Mouse (Mus musculus): ENCODE measurements around the gene Kif26a. TPM values are rescaled to one million over a fixed set of nuclear protein-coding genes. Genes with fewer than 3 reads are reported as not detected.
A peak's percentile ranks its signal among the peaks of the same experiment; 100 is the strongest.

Gene Kif26a
- polyA plus RNA-seq, 1 experiment from 2014 or later, result 3.0 TPM

DNA sequence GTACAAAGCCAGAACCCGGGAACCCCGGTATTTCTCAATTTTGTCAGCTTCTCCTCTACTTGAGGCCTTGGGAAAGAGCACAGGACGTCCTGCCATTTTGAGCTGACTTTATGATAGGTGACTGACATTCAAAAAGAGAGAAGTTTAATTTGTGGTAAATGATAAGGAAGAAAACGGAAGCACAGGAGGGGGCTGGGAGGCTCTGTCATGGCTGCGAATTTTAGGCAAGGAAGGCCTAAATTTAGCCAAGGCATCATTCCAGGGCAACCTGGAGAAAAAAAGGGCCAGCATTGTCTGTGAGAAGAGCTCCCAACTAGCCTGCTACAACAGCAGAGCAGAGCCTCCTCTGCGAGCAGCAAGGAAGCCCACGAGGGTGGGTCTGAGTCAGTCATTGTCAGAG is 5.3 kb upstream of the Kif26a start:
- Histone ChIP-seq H3K27ac (no peak overlapping the region), H3K9ac (no peak overlapping the region), H3K9me3 (no peaks in the 10 kb centered on the region), H3K4me3 (replicated peaks) (no peak overlapping the region), H3K4me1 (replicated peaks) (peaks cover 20% of the 10 kb centered on the region), H3K27me3 (replicated peaks) (peaks cover 47% of the 10 kb centered on the region), H3K4me2 (replicated peaks) (no peak overlapping the region), H3K36me3 (no peaks in the 10 kb centered on the region)
- WGBS, result 55% methylated on average over 7 of the region's 7 CpGs
- ATAC-seq, result no peak

DNA sequence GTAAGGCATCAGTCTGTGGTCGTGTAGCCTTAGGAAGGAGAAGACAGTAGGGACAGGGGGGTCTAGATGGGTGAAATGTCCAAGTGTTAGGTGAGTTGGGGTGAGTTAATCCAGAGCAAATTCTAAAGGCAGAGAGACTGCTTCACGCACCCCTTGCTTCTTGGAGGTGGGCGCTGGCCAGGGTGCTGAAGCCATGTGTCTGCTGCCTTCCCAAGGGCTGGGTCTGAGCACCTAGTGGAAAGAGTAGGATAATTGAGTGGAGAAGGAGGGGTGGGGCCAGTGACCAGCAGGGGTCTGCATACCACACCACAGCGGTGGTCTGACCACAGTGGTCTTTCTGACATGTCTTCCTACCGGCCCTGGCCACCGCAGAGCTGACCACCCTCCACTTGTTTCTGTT is 4.7 kb upstream of the Kif26a start:
- H3K9me3 ChIP-seq, result no peaks in the 10 kb centered on the region
- H3K9ac ChIP-seq, result no peak overlapping the region
- WGBS, result 5% methylated on average over 6 of the region's 6 CpGs
- no peak for ATAC-seq
- H3K4me1 ChIP-seq (replicated peaks), result peaks cover 25% of the 10 kb centered on the region
- no peaks in the 10 kb centered on the region for H3K36me3 ChIP-seq
- no peak overlapping the region for H3K27ac ChIP-seq
- peaks cover 50% of the 10 kb centered on the region for H3K27me3 ChIP-seq (replicated peaks)
- no peak overlapping the region for H3K4me3 ChIP-seq (replicated peaks)
- H3K4me2 ChIP-seq (replicated peaks), result no peak overlapping the region

DNA sequence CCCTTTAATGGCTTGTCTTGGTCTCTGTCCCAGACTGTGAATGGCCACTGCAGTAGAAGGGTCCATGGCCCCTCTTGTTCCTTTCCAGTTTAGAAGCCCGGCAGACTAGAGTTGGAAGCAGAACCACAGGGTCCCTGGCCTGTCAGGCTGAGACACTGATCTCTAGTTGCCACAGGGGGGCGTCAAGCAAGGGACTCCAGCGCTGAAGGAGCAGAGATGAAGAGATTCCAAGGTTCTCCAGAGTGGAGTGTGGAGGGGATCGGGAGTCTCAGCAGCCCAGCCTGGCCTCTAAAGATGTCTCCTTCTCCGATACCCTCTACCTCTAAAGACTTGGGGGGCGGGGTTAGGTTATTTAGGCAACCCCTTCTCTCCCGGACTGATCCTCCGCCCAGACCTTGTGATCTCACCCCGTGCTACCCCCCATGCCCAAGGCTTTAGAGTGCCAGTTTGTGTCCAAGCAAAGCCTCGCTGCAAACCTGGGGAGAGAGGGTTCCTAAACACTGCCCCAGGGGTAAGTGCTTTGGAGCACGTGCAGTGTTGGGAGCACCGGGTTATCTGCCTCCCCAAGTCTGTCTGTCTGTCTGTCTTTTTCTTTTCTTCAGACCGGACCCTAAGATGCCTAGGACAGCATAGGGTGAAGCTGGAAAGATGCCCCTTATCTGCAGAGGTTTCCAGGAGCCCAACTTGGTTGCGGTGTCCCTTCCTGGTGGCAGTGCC is 2.7 kb upstream of the Kif26a start:
- Histone ChIP-seq H3K4me1 (replicated peaks) (peaks cover 34% of the 10 kb centered on the region), H3K27me3 (replicated peaks) (peaks cover 57% of the 10 kb centered on the region), H3K9me3 (no peaks in the 10 kb centered on the region), H3K4me3 (replicated peaks) (peak overlapping the region; percentile 58), H3K36me3 (no peaks in the 10 kb centered on the region), H3K4me2 (replicated peaks) (peak overlapping the region; percentile 97), H3K27ac (no peak overlapping the region), H3K9ac (no peak overlapping the region)
- WGBS, result 6% methylated on average over 14 of the region's 14 CpGs
- ATAC-seq, result no peak

DNA sequence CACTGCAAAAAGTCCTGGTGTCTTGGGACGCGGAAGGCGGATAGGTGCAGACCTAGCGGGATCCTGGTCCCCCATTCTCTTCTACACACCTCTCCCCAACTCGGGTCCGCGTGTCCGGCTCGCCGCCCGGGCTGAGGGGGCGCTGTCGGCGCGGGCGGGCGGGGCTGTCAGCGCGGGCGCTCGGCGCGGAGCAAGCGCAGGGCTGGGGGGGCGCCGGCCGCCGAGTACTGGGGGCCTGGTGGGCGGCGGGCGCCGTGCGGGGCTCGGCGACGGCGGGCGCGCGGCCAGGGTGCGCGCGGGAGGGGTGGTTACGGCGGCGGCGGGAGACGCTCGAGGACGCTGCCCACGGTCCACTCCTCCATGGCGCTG is 2.2 kb upstream of the Kif26a start:
- H3K36me3 ChIP-seq, result no peaks in the 10 kb centered on the region
- no peak for ATAC-seq
- WGBS, result under 1% methylated on average over 31 of the region's 52 CpGs
- peak overlapping the region; percentile 97 for H3K4me2 ChIP-seq (replicated peaks)
- H3K9ac ChIP-seq, result no peak overlapping the region
- H3K9me3 ChIP-seq, result no peaks in the 10 kb centered on the region
- peaks cover 57% of the 10 kb centered on the region for H3K27me3 ChIP-seq (replicated peaks)
- H3K4me1 ChIP-seq (replicated peaks), result peaks cover 34% of the 10 kb centered on the region
- no peak overlapping the region for H3K27ac ChIP-seq
- H3K4me3 ChIP-seq (replicated peaks), result peak overlapping the region; percentile 58

DNA sequence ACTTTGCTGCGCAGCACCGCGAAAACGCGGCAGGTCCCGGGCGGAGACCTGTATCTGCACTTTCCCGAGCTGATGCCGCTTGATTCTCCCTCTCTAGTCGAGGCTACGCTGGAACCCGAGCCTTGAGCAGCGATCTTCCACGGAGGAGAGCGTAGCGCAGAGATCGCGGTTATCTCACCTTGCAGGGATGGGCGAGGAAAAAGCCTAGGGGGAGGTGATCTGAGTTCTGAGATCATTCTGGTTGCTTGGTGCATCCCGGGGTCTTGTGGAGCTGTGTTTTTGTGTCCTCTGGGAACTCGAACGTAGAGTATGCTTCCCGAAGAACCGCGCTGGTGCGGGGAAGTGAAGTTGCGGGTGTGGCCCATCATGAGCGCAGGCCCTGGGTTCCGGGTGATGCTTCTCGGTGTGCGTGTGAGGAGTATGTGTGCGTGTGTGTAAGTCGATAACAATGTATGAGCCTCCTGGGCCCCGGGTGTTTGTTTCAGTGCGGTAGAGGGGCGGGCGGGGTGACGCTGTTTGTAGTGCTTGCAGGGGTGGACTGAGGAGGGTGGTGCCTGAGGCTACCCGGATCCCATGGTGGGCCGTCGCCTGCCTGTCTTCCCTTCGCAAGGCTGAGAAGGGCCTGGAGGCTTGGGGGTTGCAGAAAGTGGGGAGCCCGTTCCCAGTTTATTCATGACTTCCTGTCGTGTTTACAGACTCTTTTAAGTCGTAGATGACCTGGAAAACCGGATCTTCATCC is 1.5 kb upstream of the Kif26a start:
- peak overlapping the region; percentile 34; the same call in 1 of the 2 replicates for H3K9ac ChIP-seq

DNA sequence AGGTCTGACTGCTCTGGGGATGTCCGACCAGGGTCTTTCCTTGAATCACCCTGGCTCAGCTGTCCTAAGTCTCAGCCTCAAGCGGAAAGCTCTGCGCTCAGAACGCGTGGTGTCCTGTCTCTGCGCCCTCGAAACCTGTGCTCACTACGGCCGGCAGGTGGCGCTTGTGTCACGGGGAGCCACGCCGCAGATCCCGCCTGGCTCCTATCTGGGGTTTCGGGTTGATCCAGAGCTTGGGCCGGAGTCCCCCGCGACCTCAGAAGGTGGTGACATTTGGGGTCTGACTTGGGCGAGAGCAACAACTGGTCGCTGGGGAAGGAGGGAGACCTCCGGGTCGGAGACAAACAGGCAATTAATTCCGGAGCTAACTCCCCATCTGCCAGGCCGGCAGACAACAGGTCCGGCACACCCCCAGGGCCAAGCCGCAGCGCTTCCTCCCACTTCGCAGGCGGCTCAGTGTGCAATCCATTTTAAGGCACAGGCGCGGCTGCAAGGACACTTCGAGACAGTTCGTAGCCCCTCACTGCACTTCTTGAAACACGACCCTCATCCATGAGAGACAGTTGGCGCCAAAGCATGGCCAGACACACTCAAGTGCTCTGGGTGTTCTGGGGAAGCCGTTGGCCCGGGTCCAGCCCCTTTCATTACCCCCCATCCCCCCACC is 665 bp upstream of the Kif26a start:
- peak; percentile 64 for ATAC-seq
- Histone ChIP-seq H3K4me1 (replicated peaks) (peaks cover 37% of the 10 kb centered on the region), H3K9ac (peak overlapping the region; percentile 75; the same call in 1 of the 2 replicates), H3K9me3 (no peaks in the 10 kb centered on the region), H3K27ac (no peak overlapping the region; the same call in 1 of the 2 replicates), H3K4me3 (replicated peaks) (peak overlapping the region; percentile 58), H3K36me3 (no peaks in the 10 kb centered on the region), H3K27me3 (replicated peaks) (peaks cover 57% of the 10 kb centered on the region), H3K4me2 (replicated peaks) (peak overlapping the region; percentile 97)
- WGBS, result under 1% methylated on average over 37 of the region's 37 CpGs

More for the DNA sequence above, 1.5 kb upstream of the Kif26a start:
- Histone ChIP-seq H3K27ac (no peak overlapping the region), H3K4me1 (replicated peaks) (peaks cover 34% of the 10 kb centered on the region), H3K9me3 (no peaks in the 10 kb centered on the region), H3K27me3 (replicated peaks) (peaks cover 57% of the 10 kb centered on the region), H3K4me3 (replicated peaks) (peak overlapping the region; percentile 58), H3K36me3 (no peaks in the 10 kb centered on the region), H3K4me2 (replicated peaks) (peak overlapping the region; percentile 97)
- ATAC-seq, result no peak
- under 1% methylated on average over 46 of the region's 46 CpGs for WGBS

DNA sequence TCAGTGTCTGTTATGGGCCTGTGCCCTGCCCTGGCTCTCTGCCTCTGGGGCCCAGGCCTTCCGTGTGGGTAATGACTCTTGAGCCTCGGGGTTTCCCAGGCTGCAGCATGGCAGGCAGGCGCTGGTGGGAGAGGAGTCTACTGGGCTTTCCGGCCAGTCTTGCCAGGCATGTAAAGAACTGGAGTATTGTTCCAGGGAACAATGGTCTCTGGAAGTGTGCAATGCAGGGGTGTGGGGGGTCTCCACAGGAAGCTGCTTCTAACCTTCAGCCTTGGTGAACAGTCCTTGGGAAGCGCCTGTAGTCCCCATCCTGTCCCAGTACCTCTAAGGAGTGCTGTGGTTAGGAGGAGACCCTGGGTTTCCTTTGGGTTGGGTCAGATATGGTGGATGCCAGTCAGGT is 1.4 kb downstream of the Kif26a start:
- Histone ChIP-seq H3K27ac (no peak overlapping the region), H3K4me2 (replicated peaks) (peak overlapping the region; percentile 97), H3K4me1 (replicated peaks) (peaks cover 44% of the 10 kb centered on the region), H3K36me3 (no peaks in the 10 kb centered on the region), H3K27me3 (replicated peaks) (peaks cover 40% of the 10 kb centered on the region), H3K9ac (peak overlapping the region; percentile 75; the same call in 1 of the 2 replicates), H3K9me3 (no peaks in the 10 kb centered on the region), H3K4me3 (replicated peaks) (peak overlapping the region; percentile 58)
- 41% methylated on average over 5 of the region's 5 CpGs for WGBS
- ATAC-seq, result no peak

DNA sequence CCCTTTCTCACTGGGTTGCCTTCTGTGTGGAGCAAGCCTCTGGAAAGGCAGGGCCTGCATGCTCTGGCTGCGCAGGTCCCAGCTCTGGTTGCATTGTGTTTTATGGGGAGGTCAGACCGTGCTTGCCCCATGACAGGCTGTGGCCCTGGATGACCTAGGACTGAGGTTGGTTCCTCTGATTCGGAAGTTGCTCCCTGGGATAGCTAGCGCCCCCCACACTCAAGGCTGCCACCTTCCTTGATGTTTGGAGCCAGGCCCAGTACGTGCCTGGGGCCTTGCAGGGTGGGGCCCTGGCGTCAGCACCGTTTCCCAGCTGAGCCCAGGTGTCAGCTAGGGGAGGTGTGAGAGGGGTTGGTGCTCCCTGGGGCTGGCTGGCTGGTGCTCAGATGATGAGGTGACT is 4.0 kb downstream of the Kif26a start:
- Histone ChIP-seq H3K9ac (no peak overlapping the region), H3K4me1 (replicated peaks) (peaks cover 30% of the 10 kb centered on the region), H3K4me3 (replicated peaks) (no peak overlapping the region), H3K27me3 (replicated peaks) (peaks cover 13% of the 10 kb centered on the region), H3K9me3 (no peaks in the 10 kb centered on the region), H3K4me2 (replicated peaks) (peak overlapping the region; percentile 7; the same call in 1 of the 2 replicates), H3K36me3 (no peaks in the 10 kb centered on the region), H3K27ac (no peak overlapping the region)
- 51% methylated on average over 7 of the region's 7 CpGs for WGBS
- ATAC-seq, result no peak

DNA sequence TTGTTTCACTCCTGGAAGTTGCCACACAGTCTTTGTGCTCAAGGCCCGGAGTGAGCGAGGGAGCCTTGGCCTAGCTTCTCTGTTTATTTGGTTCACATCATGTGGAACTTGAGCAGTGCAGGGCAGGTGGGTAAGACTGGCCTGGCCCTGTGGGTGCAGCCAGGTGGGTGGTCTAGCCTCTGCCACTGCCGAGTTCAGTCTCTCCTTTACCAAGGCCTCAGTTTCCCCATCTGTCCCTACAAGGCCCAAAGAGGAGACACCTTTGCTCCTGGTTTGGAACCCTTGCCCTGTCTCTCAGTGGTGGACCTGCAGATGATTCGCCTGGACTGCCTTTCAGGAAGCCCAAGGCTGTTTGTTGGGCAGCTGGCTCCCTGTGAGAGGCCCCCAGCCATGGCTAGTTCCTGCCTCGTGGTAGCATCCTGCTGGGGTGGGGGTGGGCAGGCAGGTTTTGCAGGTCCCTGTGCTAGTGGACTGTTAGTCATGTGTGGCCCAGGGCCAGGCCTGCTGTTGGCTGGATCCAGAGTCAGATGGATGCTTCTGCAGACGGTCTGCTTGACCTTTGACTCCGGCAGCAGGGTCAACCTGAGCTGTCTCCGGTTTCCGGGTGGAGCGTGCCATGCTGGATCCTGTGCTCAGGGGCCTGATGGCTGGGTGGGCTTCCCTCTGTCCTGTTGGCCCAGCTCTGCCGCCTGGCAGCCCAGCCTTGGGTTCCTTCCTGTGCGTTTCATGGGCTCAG is 5.4 kb downstream of the Kif26a start:
- WGBS, result 45% methylated on average over 12 of the region's 12 CpGs
- H3K4me2 ChIP-seq (replicated peaks), result peak overlapping the region; percentile 21; the same call in 1 of the 2 replicates
- no peak overlapping the region for H3K9ac ChIP-seq
- H3K4me1 ChIP-seq (replicated peaks), result peaks cover 23% of the 10 kb centered on the region
- no peaks in the 10 kb centered on the region for H3K9me3 ChIP-seq
- peaks cover 6% of the 10 kb centered on the region for H3K27me3 ChIP-seq (replicated peaks)
- no peaks in the 10 kb centered on the region for H3K36me3 ChIP-seq
- H3K27ac ChIP-seq, result peak overlapping the region; percentile 18; the same call in 1 of the 2 replicates
- no peak for ATAC-seq
- no peak overlapping the region for H3K4me3 ChIP-seq (replicated peaks)

DNA sequence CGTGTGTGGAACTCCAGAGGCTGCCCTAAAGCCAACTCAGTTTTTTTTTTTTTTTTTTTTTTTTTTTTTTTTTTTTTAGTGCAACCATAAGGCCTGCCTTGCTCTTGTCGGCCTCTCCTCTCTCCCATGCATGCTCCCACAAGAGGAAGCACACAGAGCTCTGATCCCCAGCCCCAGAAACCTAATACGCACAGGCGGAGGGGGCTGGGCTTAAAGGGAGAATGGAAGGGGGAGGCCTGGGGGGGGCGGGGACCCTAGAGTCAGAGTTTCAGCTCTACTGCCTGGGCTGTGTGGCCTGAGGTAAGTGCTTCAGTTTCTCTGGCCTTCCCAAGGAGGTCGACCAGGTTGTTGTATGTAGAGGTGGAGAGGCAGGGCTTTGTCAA is 6.0 kb downstream of the Kif26a start:
- H3K27ac ChIP-seq, result peak overlapping the region; percentile 18; the same call in 1 of the 2 replicates

DNA sequence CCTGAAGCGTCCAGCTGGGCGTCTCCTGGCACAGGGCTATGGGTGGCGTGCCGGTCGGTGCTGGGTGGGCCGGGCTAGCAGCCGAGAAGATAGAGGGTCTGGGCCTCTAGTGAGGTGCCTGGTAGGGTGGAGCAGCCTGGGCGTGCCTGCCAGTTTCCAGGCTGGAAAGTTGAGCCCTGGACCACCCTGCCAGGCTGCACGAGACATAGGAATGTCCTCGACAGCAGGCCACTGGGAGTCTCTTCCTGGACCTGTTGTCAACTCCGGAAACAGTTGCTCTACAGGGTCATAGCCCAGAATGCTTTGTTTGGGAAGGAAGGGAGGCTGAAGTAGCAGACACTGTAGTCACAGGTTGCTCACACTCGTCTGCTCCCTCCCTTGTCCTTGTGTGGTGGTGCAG is 7.6 kb downstream of the Kif26a start:
- Histone ChIP-seq H3K9me3 (no peaks in the 10 kb centered on the region), H3K4me3 (replicated peaks) (no peak overlapping the region), H3K27ac (no peak overlapping the region), H3K4me1 (replicated peaks) (peaks cover 20% of the 10 kb centered on the region; the same call in 1 of the 2 replicates), H3K9ac (no peak overlapping the region), H3K36me3 (no peaks in the 10 kb centered on the region), H3K4me2 (replicated peaks) (no peak overlapping the region), H3K27me3 (replicated peaks) (no peaks in the 10 kb centered on the region)
- 59% methylated on average over 12 of the region's 12 CpGs for WGBS
- no peak for ATAC-seq

More for the DNA sequence above, 6.0 kb downstream of the Kif26a start:
- no peak overlapping the region for H3K4me3 ChIP-seq (replicated peaks)
- peaks cover 19% of the 10 kb centered on the region for H3K4me1 ChIP-seq (replicated peaks)
- 49% methylated on average over 6 of the region's 6 CpGs for WGBS
- H3K9me3 ChIP-seq, result no peaks in the 10 kb centered on the region
- no peak for ATAC-seq
- H3K9ac ChIP-seq, result no peak overlapping the region
- peaks cover under 1% of the 10 kb centered on the region for H3K27me3 ChIP-seq (replicated peaks)
- no peak overlapping the region for H3K4me2 ChIP-seq (replicated peaks)
- no peaks in the 10 kb centered on the region for H3K36me3 ChIP-seq

DNA sequence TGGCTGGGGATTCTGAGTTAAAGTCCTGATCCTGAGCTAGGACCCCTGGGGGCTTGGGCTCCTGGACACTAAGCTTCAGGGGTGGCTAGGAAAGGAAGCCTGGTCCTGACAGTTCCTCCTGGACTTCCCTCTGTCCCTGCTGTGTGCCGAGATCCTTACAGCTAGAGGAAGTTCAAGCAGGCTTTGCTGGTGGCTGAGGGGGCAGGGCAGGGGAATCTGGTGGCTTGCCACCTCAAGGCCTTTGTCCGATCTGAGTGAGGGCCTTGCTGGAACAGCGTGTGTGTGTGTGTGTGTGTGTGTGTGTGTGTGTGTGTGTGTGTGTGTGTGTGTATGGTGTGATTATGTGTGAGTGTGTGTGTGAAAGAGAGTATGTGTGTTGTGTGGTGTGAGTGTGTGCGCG is 8.5 kb downstream of the Kif26a start:
- Histone ChIP-seq H3K27ac (no peak overlapping the region), H3K9ac (no peak overlapping the region), H3K4me3 (replicated peaks) (no peak overlapping the region), H3K4me2 (replicated peaks) (no peak overlapping the region), H3K4me1 (replicated peaks) (peaks cover 25% of the 10 kb centered on the region; the same call in 1 of the 2 replicates), H3K36me3 (no peaks in the 10 kb centered on the region), H3K27me3 (replicated peaks) (no peaks in the 10 kb centered on the region), H3K9me3 (no peaks in the 10 kb centered on the region)
- 55% methylated on average over 5 of the region's 5 CpGs for WGBS
- ATAC-seq, result no peak
